Mouse (Mus musculus) yolk sac, embryonic 10.5 days (tissue): ENCODE results near the gene Gtf2h1.

ENCODE experiments used
- DNase-seq: peaks from one replicate; pipeline ENCODE4 v3.0.0-alpha.2; 2017; ENCODE audit warnings: low spot score

Gtf2h1 gene

DNA sequence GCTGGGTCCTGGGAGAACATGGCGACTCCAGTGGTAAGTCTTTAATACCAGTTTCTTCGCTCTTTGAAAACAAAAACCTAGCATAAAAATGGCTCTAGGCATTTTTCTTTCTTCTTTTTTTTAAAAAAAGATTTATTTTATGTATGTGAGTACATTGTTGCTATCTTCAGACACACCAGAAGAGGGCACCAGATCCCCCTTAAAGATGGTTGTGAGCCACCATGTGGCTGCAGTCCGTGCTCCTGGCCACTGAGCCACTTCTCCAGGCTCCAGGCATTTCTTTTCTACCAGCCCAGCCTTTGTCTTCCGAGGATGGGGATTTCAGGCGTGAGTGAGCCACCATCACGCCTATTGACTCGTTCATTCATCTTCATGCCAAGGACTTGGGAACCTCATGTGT lies 55.1 kb downstream of the Gtf2h1 start:
- no peak for DNase-seq

DNA sequence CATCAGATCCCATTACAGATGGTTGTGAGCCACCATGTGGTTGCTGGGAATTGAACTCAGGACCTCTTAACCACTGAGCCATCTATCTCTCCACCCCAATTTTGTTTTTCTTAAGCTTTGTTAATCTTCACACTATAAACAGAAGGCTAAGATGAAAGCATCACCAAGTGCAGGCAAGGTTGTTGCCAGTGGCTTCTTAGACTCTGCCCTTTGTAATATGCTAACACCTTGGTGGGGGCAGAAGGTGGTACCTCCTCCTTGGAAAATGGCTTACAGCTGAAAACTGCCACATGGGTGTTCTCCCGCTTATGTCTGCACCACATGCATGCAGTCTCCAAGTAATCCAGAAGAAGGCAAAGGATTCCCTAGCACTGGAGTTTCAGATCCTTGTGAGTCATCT lies 56.8 kb downstream of the Gtf2h1 start:
- no peak for DNase-seq

DNA sequence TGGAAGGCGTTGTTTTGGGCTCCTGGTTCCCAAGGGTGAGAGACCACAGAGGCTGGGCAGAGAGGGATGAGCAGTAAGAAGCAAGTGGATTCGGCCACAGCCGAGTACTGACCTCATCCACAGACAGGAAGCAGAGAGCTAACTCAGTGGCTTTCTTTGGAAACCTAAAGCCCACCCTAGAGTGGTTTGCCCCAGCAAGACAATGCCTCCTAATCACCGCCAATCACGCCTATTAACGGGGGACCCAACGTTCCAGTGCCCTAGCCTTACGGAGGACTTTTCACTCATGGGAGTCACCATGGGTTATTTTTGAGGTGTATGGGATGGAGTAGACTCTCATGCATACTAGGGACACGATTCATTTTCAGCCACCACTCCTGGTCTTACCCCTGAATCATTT lies 57.5 kb downstream of the Gtf2h1 start:
- DNase-seq: no peak

DNA sequence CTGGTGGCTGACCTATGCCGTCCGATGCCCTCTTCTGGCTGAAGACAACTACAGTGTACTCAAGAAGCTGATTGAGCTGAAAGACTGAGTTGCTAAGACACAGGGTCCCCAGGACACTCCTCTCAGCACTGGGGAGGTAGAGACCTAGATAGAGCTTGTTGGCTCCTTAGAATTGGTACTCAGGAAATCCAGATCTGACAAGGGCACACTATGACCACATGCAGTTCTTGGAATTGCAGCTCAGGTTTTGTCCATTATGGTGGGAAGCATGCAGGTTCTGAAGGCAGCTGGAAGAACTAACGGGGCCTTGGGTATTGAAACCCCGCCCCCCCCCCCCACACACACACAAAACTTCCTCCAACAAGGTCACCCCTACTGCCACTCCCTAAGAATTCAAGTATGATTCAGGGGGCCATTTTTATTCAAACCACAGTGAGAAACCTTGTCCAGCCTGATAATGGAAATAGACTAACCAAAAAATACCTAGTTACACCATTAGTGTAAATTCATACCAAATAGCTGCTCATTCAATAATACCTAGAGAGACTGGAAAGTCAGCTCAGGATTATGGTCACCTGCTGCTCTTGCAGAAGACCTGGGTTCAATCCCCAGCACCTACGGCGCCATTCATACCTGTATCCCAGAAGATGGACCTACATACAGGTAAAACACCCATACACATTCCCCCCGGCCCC lies 60.1 kb downstream of the Gtf2h1 start:
- no peak for DNase-seq

DNA sequence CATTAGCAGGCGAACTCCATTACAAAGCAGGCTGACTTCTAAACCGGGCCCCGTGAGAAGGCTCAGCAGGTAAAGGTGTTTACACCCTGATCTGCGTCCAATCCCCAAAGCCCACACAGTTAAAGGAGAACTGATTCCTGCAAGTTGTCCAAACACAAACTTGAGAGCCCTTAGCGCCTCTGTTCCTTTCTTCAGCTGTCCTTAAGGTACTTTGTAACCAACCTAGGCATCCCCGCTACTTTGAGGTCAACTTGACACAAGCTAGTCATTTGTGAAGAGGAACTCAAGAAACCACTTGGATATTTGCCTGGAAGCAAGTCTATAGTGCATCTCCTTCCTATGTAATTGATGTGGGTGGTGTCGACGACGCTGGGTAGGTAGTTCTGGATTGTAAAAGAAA lies 61.5 kb downstream of the Gtf2h1 start:
- no peak for DNase-seq

DNA sequence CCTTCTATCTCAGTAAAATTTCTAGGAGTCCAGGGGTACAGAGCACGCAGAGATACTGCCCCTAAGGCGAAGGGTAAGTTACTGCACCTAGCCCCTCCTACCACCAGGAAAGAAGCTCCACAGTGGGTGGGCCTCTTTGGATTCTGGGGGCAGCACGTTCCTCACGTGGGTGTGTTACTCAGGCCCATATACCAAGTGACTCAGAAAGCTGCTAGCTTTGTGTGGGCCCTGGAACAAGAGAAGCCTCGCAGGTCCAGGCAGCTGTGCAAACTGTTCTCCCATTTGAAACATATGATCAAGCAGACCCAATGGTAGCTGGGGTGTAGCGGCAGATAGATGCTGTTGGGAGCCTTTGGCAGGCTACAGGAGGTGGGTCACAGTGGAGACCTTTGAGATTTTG lies 63.1 kb downstream of the Gtf2h1 start:
- no peak for DNase-seq

DNA sequence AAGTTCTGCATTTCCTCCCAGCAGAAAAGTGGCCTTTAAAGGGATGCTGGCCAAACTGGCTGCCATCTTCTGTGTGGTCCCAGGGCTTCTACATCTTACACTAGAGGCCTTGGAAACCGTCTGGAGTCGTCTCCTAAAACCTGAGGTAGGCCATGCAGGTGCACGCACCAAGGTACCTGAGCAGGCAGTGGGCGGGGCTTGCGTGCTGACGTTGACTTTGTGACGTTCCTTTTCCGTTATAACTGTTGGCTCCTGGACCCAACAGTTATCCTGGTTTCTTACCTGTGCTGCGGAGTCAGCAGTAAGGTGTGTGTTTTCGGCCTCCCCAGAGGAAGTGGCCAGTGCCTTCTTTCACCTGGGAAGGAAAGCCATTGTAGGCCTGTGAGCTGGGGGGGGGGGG lies 65.1 kb downstream of the Gtf2h1 start, which contains the start of gene Ldhc:
Gene Ldhc (plus strand): TSS at position 208 of the 400 bp plus-strand sequence.
- no peak for DNase-seq

DNA sequence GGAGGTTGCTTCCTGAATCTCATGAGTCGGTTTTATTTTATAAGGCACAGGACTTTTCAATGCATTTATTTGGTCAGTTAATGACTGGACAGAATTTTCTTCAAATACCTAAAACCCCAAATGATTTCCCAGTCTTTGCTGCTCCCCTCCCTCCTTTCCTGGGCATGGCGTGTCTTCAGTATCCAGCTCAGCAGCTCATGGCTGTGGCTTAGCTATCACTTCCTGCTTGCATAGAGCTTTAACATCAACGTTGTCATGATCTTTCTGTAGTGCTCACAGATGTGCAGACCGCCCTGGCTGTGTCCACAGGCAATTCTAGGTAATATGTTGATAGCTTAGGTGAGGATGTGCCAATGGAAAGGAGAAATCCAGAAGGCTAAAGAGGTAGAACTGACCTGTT lies 76.1 kb downstream of the Gtf2h1 start:
- no peak for DNase-seq
